Mouse (Mus musculus) kidney, postnatal 0 days (tissue): ENCODE results near the gene Muc1. TPM values are rescaled to one million over a fixed set of nuclear protein-coding genes. Genes with fewer than 3 reads are reported as not detected.

Experiments used
- ATAC-seq: fragments of 200-750 bp; cut with Nextera tagmentation; replicated peaks from 2 replicates; pipeline ENCODE4 v1.8.0; 2017; ENCODE audit warnings: low read depth, moderate number of reproducible peaks, moderate TSS enrichment, moderate library complexity; ENCODE audit not compliant: low FRiP score
- DNase-seq: peaks from one replicate; pipeline ENCODE4 v3.0.0-alpha.2; 2016; ENCODE audit warnings: low spot score
- H3K27ac ChIP-seq: fragments of 300-500 bp; sonication (generic); 2 replicates; pipeline ENCODE4 v1.5.1; 2014; ENCODE audit warnings: mild to moderate bottlenecking
- H3K27me3 ChIP-seq: fragments of 300-500 bp; sonication (generic); 2 replicates; pipeline ENCODE4 v1.6.1; 2014; ENCODE audit warnings: low read length, mixed read lengths; ENCODE audit not compliant: insufficient read depth
- H3K36me3 ChIP-seq: fragments of 300-500 bp; sonication (generic); 2 replicates; pipeline ENCODE4 v1.6.1; 2014; ENCODE audit warnings: low read length, mixed read lengths; ENCODE audit not compliant: insufficient read depth
- H3K4me1 ChIP-seq: fragments of 300-500 bp; sonication (generic); replicated peaks from 2 replicates; pipeline ENCODE4 v1.6.1; 2014; ENCODE audit warnings: antibody characterized with exemption, low read length, mixed read lengths; ENCODE audit not compliant: insufficient read depth
- H3K4me2 ChIP-seq: fragments of 300-500 bp; sonication (generic); 2 replicates; pipeline ENCODE4 v1.6.1; 2014; ENCODE audit warnings: mild to moderate bottlenecking, low read length, moderate library complexity, mixed read lengths
- H3K4me3 ChIP-seq: fragments of 300-500 bp; sonication (generic); replicated peaks from 2 replicates; pipeline ENCODE4 v1.5.1; 2014; ENCODE audit warnings: low read depth, low read length
- H3K9ac ChIP-seq: fragments of 300-500 bp; sonication (generic); 2 replicates; pipeline ENCODE4 v1.6.1; 2014; ENCODE audit warnings: low read depth, low read length
- H3K9me3 ChIP-seq: fragments of 300-500 bp; sonication (generic); replicated peaks from 2 replicates; pipeline ENCODE4 v1.6.1; 2016; ENCODE audit warnings: low read length, inconsistent platforms, mixed read lengths
- CTCF ChIP-seq: IDR thresholded peaks from 2 replicates; pipeline ENCODE4 v1.5.1; 2016; ENCODE audit warnings: antibody characterized with exemption, low read depth, mild to moderate bottlenecking, moderate library complexity
- WGBS: fragments of 180-500 bp; shearing (Covaris S2); extraction: QIAGEN DNeasy Blood & Tissue Kit; methylation state at CpG from one replicate; pipeline ENCODE4 v1.1.7; 2014; 5-methylcytosine and 5-hydroxymethylcytosine counted together
- polyA plus RNA-seq: library from polyadenylated mRNA; unstranded; fragments of >200 nt; fragmentation: Nextera tagmentation; extraction: Ambion mirVana; gene quantifications from 2 replicates; pipeline ENCODE4 v1.2.1, GENCODE M21; 2015

Muc1 gene
- polyA plus RNA-seq, 1 experiment from 2014 or later, result 42.8 TPM

GRCm38 (mm10) chr3:89195979-89196877 lies 32.6 kb upstream of the Muc1 start:
- H3K4me2 ChIP-seq, result peak overlapping the region; percentile 60
- TF ChIP-seq CTCF, result peak; percentile 62; the same call in 1 of the 2 replicates
- DNase-seq (peak; percentile 98), ATAC-seq (peak; percentile 96)
- H3K27ac ChIP-seq, result peak overlapping the region; percentile 91
- H3K4me1 ChIP-seq, result peaks cover 8% of the 10 kb centered on the region
- H3K27me3 ChIP-seq, result no peaks in the 10 kb centered on the region
- H3K9ac ChIP-seq, result peak overlapping the region; percentile 57
- no peaks in the 10 kb centered on the region for H3K36me3 ChIP-seq
- 6% methylated on average over 33 of the region's 33 CpGs for WGBS
- peak overlapping the region; percentile 35 for H3K4me3 ChIP-seq
- H3K9me3 ChIP-seq, result no peaks in the 10 kb centered on the region

GRCm38 (mm10) chr3:89199839-89200238 lies 29.0 kb upstream of the Muc1 start:
- H3K4me2 ChIP-seq, result no peak overlapping the region
- no peaks in the 10 kb centered on the region for H3K36me3 ChIP-seq
- no peaks in the 10 kb centered on the region for H3K27me3 ChIP-seq
- H3K9ac ChIP-seq, result no peak overlapping the region
- WGBS, result 74% methylated on average over 3 of the region's 3 CpGs
- no peak for TF ChIP-seq CTCF
- no peak overlapping the region for H3K4me3 ChIP-seq
- DNase-seq (no peak), ATAC-seq (no peak)
- H3K27ac ChIP-seq, result no peak overlapping the region
- H3K4me1 ChIP-seq, result peaks cover 12% of the 10 kb centered on the region
- no peaks in the 10 kb centered on the region for H3K9me3 ChIP-seq

- Histone ChIP-seq H3K4me3 (peak within 1 kb of the TSS; percentile 45), H3K4me1 (0 out of 2 replicates have a peak, but pooled peaks cover 4% of the 10 kb centered on the region), H3K9ac (peak within 1 kb of the TSS; percentile 52), H3K27ac (no peak within 1 kb of the TSS), H3K36me3 (peaks cover 19% of the 10 kb centered on the region), H3K27me3 (no peaks in the 10 kb centered on the region), H3K4me2 (peak within 1 kb of the TSS; percentile 70), H3K9me3 (no peaks in the 10 kb centered on the region)
- no peak for TF ChIP-seq CTCF
- WGBS, result 26% methylated on average over 13 of the region's 13 CpGs
- DNase-seq (peak; percentile 95), ATAC-seq (peak; percentile 87)
Observed at GRCm38 (mm10) chr3:89202253-89203141, 26.4 kb upstream of the Muc1 start, which contains the start of gene Gba. Gba (plus strand) TSS chr3:89202928.

- no peak overlapping the region for H3K27ac ChIP-seq
- WGBS, result 42% methylated on average over 5 of the region's 5 CpGs
- no peak; the same call in 1 of the 2 replicates for ATAC-seq
Observed at GRCm38 (mm10) chr3:89203142-89203514, 25.7 kb upstream of the Muc1 start.

DNA sequence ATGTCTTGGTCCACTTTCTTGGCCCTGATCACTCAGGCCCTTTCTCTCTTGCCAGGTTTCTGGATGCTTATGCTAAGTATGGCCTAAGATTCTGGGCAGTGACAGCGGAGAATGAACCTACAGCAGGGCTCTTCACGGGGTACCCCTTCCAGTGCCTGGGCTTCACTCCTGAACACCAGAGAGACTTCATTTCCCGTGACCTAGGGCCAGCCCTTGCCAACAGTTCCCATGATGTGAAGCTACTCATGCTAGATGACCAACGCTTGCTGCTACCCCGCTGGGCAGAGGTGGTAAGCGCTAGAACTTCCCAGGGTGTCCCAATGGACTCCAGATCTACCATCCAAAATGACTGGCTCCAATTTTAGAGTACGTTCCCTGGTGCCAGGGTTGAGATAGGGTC lies 22.8 kb upstream of the Muc1 start:
- no peaks in the 10 kb centered on the region for H3K9me3 ChIP-seq
- DNase-seq (no peak), ATAC-seq (no peak)
- TF ChIP-seq CTCF, result no peak
- 0 out of 2 replicates have a peak, but pooled peaks cover 4% of the 10 kb centered on the region for H3K4me1 ChIP-seq
- no peak overlapping the region for H3K27ac ChIP-seq
- no peak overlapping the region for H3K4me3 ChIP-seq
- WGBS, result 89% methylated on average over 7 of the region's 7 CpGs
- peaks cover 44% of the 10 kb centered on the region for H3K36me3 ChIP-seq
- H3K27me3 ChIP-seq, result no peaks in the 10 kb centered on the region
- no peak overlapping the region for H3K9ac ChIP-seq
- no peak overlapping the region for H3K4me2 ChIP-seq

More at GRCm38 (mm10) chr3:89203142-89203514, 25.7 kb upstream of the Muc1 start:
- peak overlapping the region; percentile 70 for H3K4me2 ChIP-seq
- no peak for DNase-seq
- H3K9me3 ChIP-seq, result no peaks in the 10 kb centered on the region
- H3K9ac ChIP-seq, result peak overlapping the region; percentile 52
- H3K4me1 ChIP-seq, result 0 out of 2 replicates have a peak, but pooled peaks cover 4% of the 10 kb centered on the region
- peaks cover 25% of the 10 kb centered on the region for H3K36me3 ChIP-seq
- no peak for TF ChIP-seq CTCF
- H3K27me3 ChIP-seq, result no peaks in the 10 kb centered on the region
- peak overlapping the region; percentile 45 for H3K4me3 ChIP-seq

DNA sequence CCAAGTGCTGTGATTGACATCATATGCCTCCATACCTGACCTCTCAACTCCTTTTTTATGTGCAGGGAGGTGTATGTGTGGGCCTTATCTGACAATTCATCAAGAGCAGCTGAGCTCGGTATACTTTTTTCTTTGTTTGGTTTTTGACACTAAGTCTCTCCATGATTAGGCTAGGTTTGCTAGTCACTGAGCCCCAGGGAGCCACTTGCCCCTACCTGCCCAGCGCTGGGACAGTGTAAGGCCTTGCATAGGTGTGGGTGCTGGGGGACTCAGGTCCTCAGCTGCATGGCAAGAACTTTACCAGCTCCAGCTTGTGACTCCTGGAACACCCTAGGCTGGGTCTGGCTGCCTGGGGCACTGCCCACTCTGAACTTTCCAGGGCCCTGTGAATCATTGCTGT lies 22.2 kb upstream of the Muc1 start:
- no peaks in the 10 kb centered on the region for H3K9me3 ChIP-seq
- H3K4me2 ChIP-seq, result no peak overlapping the region
- TF ChIP-seq CTCF, result no peak
- no peak for DNase-seq
- WGBS, result 79% methylated on average over 2 of the region's 2 CpGs
- H3K4me1 ChIP-seq, result 0 out of 2 replicates have a peak, but pooled peaks cover 4% of the 10 kb centered on the region
- no peak overlapping the region for H3K27ac ChIP-seq
- H3K4me3 ChIP-seq, result no peak overlapping the region
- no peak overlapping the region for H3K9ac ChIP-seq
- H3K27me3 ChIP-seq, result no peaks in the 10 kb centered on the region
- H3K36me3 ChIP-seq, result peaks cover 44% of the 10 kb centered on the region
- ATAC-seq, result no peak
